Mouse (Mus musculus): ENCODE results near the gene Stard9. TPM values are rescaled to one million over a fixed set of nuclear protein-coding genes. Genes with fewer than 3 reads are reported as not detected.
A peak's percentile ranks its signal among the peaks of the same experiment; 100 is the strongest.

The Stard9 gene
- total and polyA plus RNA-seq, 2 experiments from 2014 or later: 1.8 to 11.8 TPM

GRCm38 (mm10) chr2:120723621-120724020 lies 94.7 kb downstream of the Stard9 start:
- Histone ChIP-seq H3K27me3 (ENCODE audit: insufficient read depth, low read length) (no peaks in the 10 kb centered on the region), H3K27ac (ENCODE audit: low read depth, low read length) (no peak overlapping the region), H3K9me3 (ENCODE audit: low read length) (no peaks in the 10 kb centered on the region), H3K4me2 (ENCODE audit: low read depth) (no peak overlapping the region), H3K4me3 (ENCODE audit: low read depth, low read length) (no peak overlapping the region), H3K9ac (no peak overlapping the region), H3K4me1 (ENCODE audit: insufficient read depth) (no peaks in the 10 kb centered on the region), H3K36me3 (ENCODE audit: insufficient read depth) (peaks cover 87% of the 10 kb centered on the region)
- TF ChIP-seq CTCF (IDR thresholded peaks at IDR 0.05; ENCODE audit: low read depth): no peak
- ATAC-seq (no peak), DNase-seq (no peak)
- WGBS: 77% methylated on average over 4 of the region's 4 CpGs

GRCm38 (mm10) chr2:120724176-120724575 lies 95.3 kb downstream of the Stard9 start:
- WGBS: 88% methylated on average over 6 of the region's 6 CpGs
- no peak overlapping the region for H3K9ac ChIP-seq
- H3K36me3 ChIP-seq (ENCODE audit: insufficient read depth): peaks cover 83% of the 10 kb centered on the region

GRCm38 (mm10) chr2:120729775-120730585 lies 101.1 kb downstream of the Stard9 start:
- Histone ChIP-seq H3K4me1 (ENCODE audit: insufficient read depth) (peaks cover 13% of the 10 kb centered on the region), H3K4me3 (ENCODE audit: low read depth, low read length) (peak overlapping the region; percentile 82), H3K9ac (peak overlapping the region; percentile 74), H3K9me3 (ENCODE audit: low read length) (no peaks in the 10 kb centered on the region), H3K27ac (ENCODE audit: low read depth, low read length) (no peak overlapping the region), H3K27me3 (ENCODE audit: insufficient read depth, low read length) (no peaks in the 10 kb centered on the region), H3K36me3 (ENCODE audit: insufficient read depth) (peaks cover 33% of the 10 kb centered on the region), H3K4me2 (ENCODE audit: low read depth) (peak overlapping the region; percentile 94)
- 9% methylated on average over 23 of the region's 23 CpGs for WGBS
- TF ChIP-seq CTCF (IDR thresholded peaks at IDR 0.05; ENCODE audit: low read depth): no peak
- no peak for ATAC-seq
- peak; percentile 4 for DNase-seq

More at GRCm38 (mm10) chr2:120724176-120724575, 95.3 kb downstream of the Stard9 start:
- Histone ChIP-seq H3K4me1 (ENCODE audit: insufficient read depth) (peaks cover 2% of the 10 kb centered on the region), H3K9me3 (ENCODE audit: low read length) (no peaks in the 10 kb centered on the region), H3K4me3 (ENCODE audit: low read depth, low read length) (no peak overlapping the region), H3K27ac (ENCODE audit: low read depth, low read length) (no peak overlapping the region), H3K27me3 (ENCODE audit: insufficient read depth, low read length) (no peaks in the 10 kb centered on the region), H3K4me2 (ENCODE audit: low read depth) (no peak overlapping the region)
- DNase-seq (no peak), ATAC-seq (no peak)
- TF ChIP-seq CTCF (IDR thresholded peaks at IDR 0.05; ENCODE audit: low read depth): no peak

GRCm38 (mm10) chr2:120730639-120731166 lies 101.8 kb downstream of the Stard9 start:
- Histone ChIP-seq H3K4me2 (ENCODE audit: low read depth) (peak overlapping the region; percentile 94), H3K9ac (peak overlapping the region; percentile 74), H3K4me3 (ENCODE audit: low read depth, low read length) (peak overlapping the region; percentile 82), H3K9me3 (ENCODE audit: low read length) (no peaks in the 10 kb centered on the region), H3K36me3 (ENCODE audit: insufficient read depth) (peaks cover 26% of the 10 kb centered on the region), H3K4me1 (ENCODE audit: insufficient read depth) (peaks cover 13% of the 10 kb centered on the region), H3K27me3 (ENCODE audit: insufficient read depth, low read length) (no peaks in the 10 kb centered on the region), H3K27ac (ENCODE audit: low read depth, low read length) (peak overlapping the region; percentile 85)
- DNase-seq: peak; percentile 17
- peak; percentile 11 for ATAC-seq
- no peak for TF ChIP-seq CTCF (IDR thresholded peaks at IDR 0.05; ENCODE audit: low read depth)
- WGBS: 10% methylated on average over 40 of the region's 50 CpGs

- 3% methylated on average over 58 of the region's 61 CpGs for WGBS
- H3K27me3 ChIP-seq (ENCODE audit: insufficient read depth, low read length): no peaks in the 10 kb centered on the region
- H3K4me1 ChIP-seq (ENCODE audit: insufficient read depth): peaks cover 13% of the 10 kb centered on the region
- no peaks in the 10 kb centered on the region for H3K9me3 ChIP-seq (ENCODE audit: low read length)
- peak overlapping the region; percentile 85 for H3K27ac ChIP-seq (ENCODE audit: low read depth, low read length)
- peak; percentile 92 for DNase-seq
- H3K36me3 ChIP-seq (ENCODE audit: insufficient read depth): peaks cover 20% of the 10 kb centered on the region
- H3K9ac ChIP-seq: peak overlapping the region; percentile 74
- peak; percentile 98 for ATAC-seq
- peak overlapping the region; percentile 94 for H3K4me2 ChIP-seq (ENCODE audit: low read depth)
- peak; percentile 50; the same call in 1 of the 2 replicates for TF ChIP-seq CTCF (IDR thresholded peaks at IDR 0.05; ENCODE audit: low read depth)
- peak overlapping the region; percentile 82 for H3K4me3 ChIP-seq (ENCODE audit: low read depth, low read length)
Measured at GRCm38 (mm10) chr2:120731167-120731862, 102.4 kb downstream of the Stard9 start.

- 32% methylated on average over 7 of the region's 7 CpGs for WGBS
- ATAC-seq: no peak
- H3K27ac ChIP-seq (ENCODE audit: low read depth, low read length): peak overlapping the region; percentile 85
- H3K36me3 ChIP-seq (ENCODE audit: insufficient read depth): peaks cover 15% of the 10 kb centered on the region
- no peak for TF ChIP-seq CTCF (IDR thresholded peaks at IDR 0.05; ENCODE audit: low read depth)
- H3K4me1 ChIP-seq (ENCODE audit: insufficient read depth): peaks cover 13% of the 10 kb centered on the region
- H3K9ac ChIP-seq: peak overlapping the region; percentile 74
- H3K4me3 ChIP-seq (ENCODE audit: low read depth, low read length): peak overlapping the region; percentile 82
- peak overlapping the region; percentile 94 for H3K4me2 ChIP-seq (ENCODE audit: low read depth)
- no peak for DNase-seq
- H3K27me3 ChIP-seq (ENCODE audit: insufficient read depth, low read length): no peaks in the 10 kb centered on the region
- no peaks in the 10 kb centered on the region for H3K9me3 ChIP-seq (ENCODE audit: low read length)
Measured at GRCm38 (mm10) chr2:120731877-120732530, 103.1 kb downstream of the Stard9 start.
